Mouse (Mus musculus) heart, embryonic 16.5 days (tissue): ENCODE measurements around the gene Piezo1. TPM values are rescaled to one million over a fixed set of nuclear protein-coding genes. Genes with fewer than 3 reads are reported as not detected.

Source experiments
- ATAC-seq: fragments of 200-750 bp; cut with Nextera tagmentation; replicated peaks from 2 replicates; pipeline ENCODE4 v1.8.0; 2017; ENCODE audit warnings: moderate number of reproducible peaks; ENCODE audit not compliant: insufficient read depth, low FRiP score; ENCODE audit errors: extremely low read depth
- H3K27ac ChIP-seq: fragments of 300-500 bp; sonication (generic); 2 replicates; pipeline ENCODE4 v1.5.1; 2014; ENCODE audit warnings: mild to moderate bottlenecking, low read length, control low read depth, moderate library complexity
- H3K27me3 ChIP-seq: fragments of 300-500 bp; sonication (generic); 2 replicates; pipeline ENCODE4 v1.6.1; 2014; ENCODE audit warnings: low read length, mixed read lengths; ENCODE audit not compliant: control insufficient read depth, insufficient read depth
- H3K36me3 ChIP-seq: fragments of 300-500 bp; sonication (generic); 2 replicates; pipeline ENCODE4 v1.6.1; 2014; ENCODE audit not compliant: control insufficient read depth, insufficient read depth
- H3K4me1 ChIP-seq: fragments of 300-500 bp; sonication (generic); 2 replicates; pipeline ENCODE4 v1.6.1; 2014; ENCODE audit warnings: low read length, mixed read lengths; ENCODE audit not compliant: control insufficient read depth, insufficient read depth
- H3K4me2 ChIP-seq: fragments of 300-500 bp; sonication (generic); 2 replicates; pipeline ENCODE4 v1.6.1; 2014; ENCODE audit warnings: low read depth, mild to moderate bottlenecking, control low read depth, low read length
- H3K4me3 ChIP-seq: fragments of 300-500 bp; sonication (generic); 2 replicates; pipeline ENCODE4 v1.5.1; 2014; ENCODE audit warnings: mild to moderate bottlenecking, control low read depth, low read length
- H3K9ac ChIP-seq: fragments of 300-500 bp; sonication (generic); 2 replicates; pipeline ENCODE4 v1.6.1; 2014; ENCODE audit warnings: low read length, control low read depth
- H3K9me3 ChIP-seq: fragments of 300-500 bp; sonication (generic); replicated peaks from 2 replicates; pipeline ENCODE4 v1.6.1; 2016; ENCODE audit warnings: low read length; ENCODE audit not compliant: control insufficient read depth
- WGBS: fragments of 180-500 bp; shearing (Covaris S2); extraction: QIAGEN DNeasy Blood & Tissue Kit; methylation state at CpG from one replicate; pipeline ENCODE4 v1.1.7; 2014; 5-methylcytosine and 5-hydroxymethylcytosine counted together
- polyA plus RNA-seq: library from polyadenylated mRNA; unstranded; fragments of >200 nt; fragmentation: Nextera tagmentation; extraction: Ambion mirVana; gene quantifications from 2 replicates; pipeline ENCODE4 v1.2.1, GENCODE M21; 2015

Gene Piezo1
- polyA plus RNA-seq, 1 experiment from 2014 or later = 13.5 TPM

DNA sequence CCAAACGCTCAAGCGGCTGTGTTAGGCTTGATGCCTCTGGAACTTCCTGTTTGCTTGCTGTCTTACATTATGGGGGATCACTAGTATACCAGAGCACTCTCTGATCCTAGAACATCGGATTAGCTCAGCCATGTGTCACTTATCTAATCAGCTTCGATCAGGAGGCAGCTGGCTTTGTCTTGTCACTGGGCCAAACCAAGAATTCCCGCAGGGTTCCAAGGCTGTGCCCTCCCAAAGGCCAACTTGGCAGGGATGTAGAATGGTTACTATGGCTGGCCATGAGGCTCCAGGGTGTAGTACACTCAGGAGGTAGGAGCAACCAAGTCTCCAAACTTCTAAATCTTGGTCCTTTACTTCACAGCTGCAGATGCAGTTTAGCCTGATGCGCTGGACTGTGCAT, 15.6 kb upstream of the Piezo1 start:
- 31% methylated on average over 6 of the region's 6 CpGs for WGBS
- Histone ChIP-seq H3K9me3 (no peaks in the 10 kb centered on the region), H3K4me2 (peak overlapping the region; percentile 74), H3K4me1 (peaks cover 22% of the 10 kb centered on the region), H3K4me3 (peak overlapping the region; percentile 92; the same call in 1 of the 2 replicates), H3K27me3 (no peaks in the 10 kb centered on the region), H3K9ac (peak overlapping the region; percentile 72), H3K27ac (peak overlapping the region; percentile 87), H3K36me3 (peaks cover 18% of the 10 kb centered on the region)
- no peak for ATAC-seq

DNA sequence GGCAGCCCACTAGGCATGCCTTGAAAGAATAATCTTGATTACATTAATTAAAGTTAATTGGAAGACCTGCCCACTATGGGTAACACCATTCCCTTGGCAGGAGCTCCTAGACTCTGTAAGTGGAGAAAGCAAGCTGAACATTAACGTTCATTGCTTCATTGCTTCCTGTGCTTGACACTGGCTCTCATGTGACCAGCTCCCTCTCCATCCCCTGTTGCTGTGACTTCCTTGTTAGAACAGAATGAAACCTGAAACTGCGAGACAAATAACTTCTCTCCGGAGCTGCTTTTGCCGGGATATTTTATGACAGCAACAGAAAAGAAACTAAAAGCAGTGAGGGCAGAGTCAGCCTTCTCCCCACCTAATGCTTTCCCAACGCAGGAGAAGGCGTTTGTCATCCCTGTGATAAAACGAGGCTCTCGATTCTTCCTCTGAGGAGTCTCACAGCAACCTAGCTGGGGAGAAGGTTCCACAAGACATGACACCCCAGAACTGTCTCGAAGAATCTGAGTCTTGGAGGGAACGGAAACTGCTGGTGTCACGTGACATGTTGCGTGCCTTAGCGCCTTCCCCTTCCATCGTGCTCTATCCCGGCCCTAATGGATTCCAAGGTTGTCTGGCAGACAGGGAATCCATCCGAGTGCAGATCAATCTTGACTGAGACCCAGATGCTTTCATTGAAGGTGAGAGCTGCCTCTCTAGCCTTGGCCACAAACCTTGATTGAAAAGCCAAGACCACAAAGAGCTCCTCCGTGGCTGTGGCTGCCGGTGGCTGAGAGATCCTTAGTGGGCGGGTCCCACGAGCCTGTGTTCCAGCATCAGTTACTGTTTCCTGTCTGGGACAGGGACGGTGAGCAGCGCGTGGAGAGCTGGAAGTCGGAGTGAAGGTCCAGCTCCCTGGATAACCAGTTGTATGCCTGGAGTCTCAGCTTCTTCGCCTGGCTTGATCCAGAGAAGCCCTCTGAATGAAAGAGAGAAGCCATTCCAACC, 13.5 kb upstream of the Piezo1 start:
- Histone ChIP-seq H3K4me3 (no peak overlapping the region), H3K4me2 (no peak overlapping the region), H3K9ac (no peak overlapping the region), H3K27me3 (no peaks in the 10 kb centered on the region), H3K4me1 (peaks cover 20% of the 10 kb centered on the region), H3K36me3 (peaks cover under 1% of the 10 kb centered on the region; the same call in 1 of the 2 replicates), H3K9me3 (no peaks in the 10 kb centered on the region), H3K27ac (no peak overlapping the region)
- WGBS = 73% methylated on average over 25 of the region's 25 CpGs
- ATAC-seq = no peak

DNA sequence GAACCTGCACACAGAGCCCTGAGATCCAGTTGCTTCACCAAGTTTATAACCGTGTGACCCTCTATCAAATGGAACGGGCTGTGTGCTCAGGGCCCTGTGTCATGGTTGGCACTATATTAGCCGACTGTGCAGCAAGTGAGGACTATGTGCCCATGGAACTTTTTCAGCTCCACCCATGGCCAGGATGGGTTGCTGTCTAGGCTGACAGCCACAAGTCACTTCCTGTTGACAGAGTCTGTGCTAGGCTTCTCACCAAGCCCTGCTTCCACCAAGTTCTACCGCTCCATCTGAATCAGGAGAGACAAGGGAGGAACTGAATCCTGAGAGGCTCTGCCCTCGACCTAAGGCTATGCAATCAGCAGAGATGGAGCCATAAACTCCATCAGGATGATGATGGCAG, 10.1 kb upstream of the Piezo1 start:
- Histone ChIP-seq H3K4me3 (no peak overlapping the region), H3K9me3 (no peaks in the 10 kb centered on the region), H3K9ac (no peak overlapping the region), H3K36me3 (no peaks in the 10 kb centered on the region), H3K4me1 (peaks cover 4% of the 10 kb centered on the region), H3K27ac (no peak overlapping the region), H3K4me2 (no peak overlapping the region), H3K27me3 (no peaks in the 10 kb centered on the region)
- WGBS = 69% methylated on average over 5 of the region's 5 CpGs
- ATAC-seq = no peak

DNA sequence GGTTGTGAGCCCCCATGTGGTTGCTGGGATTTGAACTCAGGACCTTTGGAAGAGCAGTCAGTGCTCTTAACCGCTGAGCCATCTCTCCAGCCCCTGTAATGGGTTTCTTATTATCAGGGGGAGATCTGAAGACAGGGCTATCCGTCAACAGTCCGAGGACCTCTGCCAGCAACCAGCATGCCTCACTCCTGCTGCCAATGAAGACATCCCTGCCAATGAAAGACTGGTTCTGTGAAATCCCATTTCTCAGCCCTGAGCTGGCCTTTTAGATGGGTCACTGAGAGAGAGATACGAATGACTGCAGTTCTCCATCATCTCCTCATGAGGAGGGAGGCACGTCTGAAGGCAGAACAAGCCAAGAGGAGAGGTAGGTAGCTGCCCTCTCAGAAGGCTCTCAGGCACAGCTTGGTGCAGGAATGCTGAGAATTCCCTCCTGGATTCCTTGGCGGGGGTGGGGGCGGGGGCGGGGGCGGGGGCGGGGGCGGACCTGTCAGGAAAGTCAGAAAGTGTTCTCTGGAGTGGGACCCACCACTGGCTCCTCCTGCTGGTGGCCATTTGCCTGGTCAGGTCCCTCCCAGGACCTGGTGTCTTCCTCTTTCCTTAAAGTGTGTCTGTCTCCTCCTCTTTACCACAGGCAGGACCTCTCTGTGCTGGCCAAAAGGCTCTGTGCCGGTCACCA, 7.7 kb upstream of the Piezo1 start:
- H3K36me3 ChIP-seq = no peaks in the 10 kb centered on the region
- H3K4me2 ChIP-seq = no peak overlapping the region; the same call in 1 of the 2 replicates
- no peak overlapping the region for H3K27ac ChIP-seq
- WGBS = 15% methylated on average over 12 of the region's 12 CpGs
- no peak overlapping the region for H3K9ac ChIP-seq
- peaks cover 4% of the 10 kb centered on the region for H3K4me1 ChIP-seq
- H3K9me3 ChIP-seq = no peaks in the 10 kb centered on the region
- no peaks in the 10 kb centered on the region for H3K27me3 ChIP-seq
- no peak overlapping the region for H3K4me3 ChIP-seq
- ATAC-seq = 0 out of 2 replicates have a peak, but pooled peaks have one; percentile 20

DNA sequence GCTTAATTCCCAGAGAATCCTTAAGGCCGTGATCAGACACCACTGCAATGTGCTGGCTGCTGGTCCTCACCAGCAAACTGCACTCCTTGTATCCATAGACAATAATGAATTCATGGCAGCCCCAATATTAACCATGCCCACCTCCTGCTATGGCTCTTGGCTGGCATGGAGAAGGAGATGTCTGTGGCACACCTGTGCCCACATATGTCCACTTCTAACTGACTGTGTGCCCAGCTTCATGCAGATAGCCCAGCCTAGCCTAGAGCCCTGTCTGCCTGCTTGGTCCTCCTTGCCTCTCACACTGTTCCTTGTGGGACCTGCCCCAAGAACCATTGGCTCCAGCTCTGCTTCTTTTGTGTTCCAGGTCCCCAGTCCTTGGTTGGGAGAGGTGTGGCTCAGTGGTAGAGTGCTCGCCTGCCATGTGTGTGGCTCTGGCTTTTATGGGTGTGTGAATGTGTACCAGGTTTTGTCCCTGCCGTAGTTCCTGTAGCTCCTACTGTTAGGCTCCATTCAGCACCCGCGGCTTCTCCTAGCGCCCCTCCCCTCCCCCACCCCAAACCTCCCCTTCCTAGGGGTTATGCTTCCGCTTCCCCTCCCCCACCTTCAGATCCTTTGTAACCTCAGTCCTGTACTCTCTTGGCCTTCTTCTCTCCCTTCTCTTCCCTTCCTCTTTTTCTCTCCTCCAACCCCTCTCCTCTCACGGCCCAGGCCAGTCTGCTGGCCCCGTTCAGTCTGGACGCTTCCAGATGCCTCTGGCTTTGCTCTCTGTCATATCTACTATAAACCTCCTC, 6.3 kb upstream of the Piezo1 start:
- Histone ChIP-seq H3K9me3 (no peaks in the 10 kb centered on the region), H3K4me2 (peak overlapping the region; percentile 37), H3K36me3 (no peaks in the 10 kb centered on the region), H3K4me1 (peaks cover 4% of the 10 kb centered on the region), H3K27ac (peak overlapping the region; percentile 79), H3K27me3 (no peaks in the 10 kb centered on the region), H3K9ac (peak overlapping the region; percentile 5; the same call in 1 of the 2 replicates), H3K4me3 (no peak overlapping the region; the same call in 1 of the 2 replicates)
- no peak; the same call in 1 of the 2 replicates for ATAC-seq
- WGBS = 38% methylated on average over 10 of the region's 10 CpGs

DNA sequence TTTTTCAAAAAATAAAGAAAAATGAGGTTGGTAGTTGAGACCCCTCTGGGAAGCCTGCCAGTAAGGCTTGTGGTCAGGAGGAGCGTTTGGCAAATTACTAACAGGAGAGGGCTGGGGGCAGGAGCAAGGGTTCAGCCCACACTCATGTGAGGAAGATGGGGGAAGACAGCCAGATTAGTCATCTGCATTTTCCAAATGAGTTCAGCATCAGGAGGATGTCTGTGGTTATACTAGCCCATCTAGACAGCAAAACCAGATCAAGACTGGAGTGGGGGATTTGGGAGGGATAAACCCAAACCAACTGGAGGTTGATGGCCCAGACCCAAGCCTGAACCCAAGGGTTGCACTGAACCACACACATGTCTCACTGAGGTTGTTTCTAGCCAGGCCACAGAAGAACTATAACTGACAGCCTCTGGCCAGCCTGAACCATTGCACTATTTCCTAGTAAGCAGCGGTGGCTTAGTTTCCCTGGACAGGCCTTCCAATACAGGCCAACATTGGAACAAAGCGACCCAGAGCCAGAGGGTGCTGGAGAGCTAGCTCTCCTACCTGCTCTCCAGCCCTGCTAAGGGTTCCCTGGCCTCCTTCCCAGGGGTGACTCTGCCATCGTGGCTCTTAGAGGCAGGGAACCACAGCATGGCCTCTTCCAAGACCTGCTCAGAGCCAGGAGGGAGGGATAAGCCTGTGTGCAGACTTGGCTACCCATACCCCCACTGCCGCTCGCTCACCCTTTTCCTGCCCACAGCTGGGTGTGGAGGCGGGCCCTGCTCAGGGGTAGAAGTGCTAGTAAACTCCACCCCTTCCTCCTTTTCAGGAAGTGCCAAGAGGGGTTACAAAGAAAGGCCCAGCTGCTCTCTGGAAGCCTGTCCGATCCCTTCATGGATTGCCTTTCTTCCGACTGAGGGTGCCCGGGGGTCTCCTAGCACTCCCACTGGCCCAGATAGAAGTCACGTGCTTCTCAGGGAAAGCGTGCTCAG, 5.2 kb upstream of the Piezo1 start:
- peak overlapping the region; percentile 79 for H3K27ac ChIP-seq
- no peaks in the 10 kb centered on the region for H3K9me3 ChIP-seq
- H3K4me2 ChIP-seq = peak overlapping the region; percentile 37
- H3K9ac ChIP-seq = peak overlapping the region; percentile 52; the same call in 1 of the 2 replicates
- H3K4me1 ChIP-seq = peaks cover 4% of the 10 kb centered on the region
- no peaks in the 10 kb centered on the region for H3K36me3 ChIP-seq
- H3K4me3 ChIP-seq = peak overlapping the region; percentile 20; the same call in 1 of the 2 replicates
- WGBS = 51% methylated on average over 12 of the region's 12 CpGs
- H3K27me3 ChIP-seq = no peaks in the 10 kb centered on the region
- ATAC-seq = peak; percentile 54

DNA sequence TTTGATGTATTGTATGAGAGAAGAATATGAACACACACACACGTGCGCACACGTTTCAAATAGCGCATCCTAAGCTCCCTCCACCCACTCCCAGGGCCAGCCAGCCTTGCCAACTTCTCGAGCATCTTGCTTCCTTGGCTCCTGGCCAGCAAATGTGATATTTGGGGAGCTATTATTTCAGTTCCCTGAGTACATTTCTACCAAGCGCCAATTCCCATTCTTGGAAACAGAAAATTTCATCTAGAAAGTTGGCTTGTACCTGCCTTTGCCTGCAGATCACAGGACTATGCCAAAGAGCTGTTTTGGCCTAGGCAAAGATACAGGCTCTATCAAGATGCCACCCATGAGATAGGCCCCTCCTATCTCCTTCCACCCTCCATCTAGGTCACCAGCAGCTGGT, 3.7 kb upstream of the Piezo1 start:
- 53% methylated on average over 6 of the region's 6 CpGs for WGBS
- H3K27me3 ChIP-seq = no peaks in the 10 kb centered on the region
- no peak for ATAC-seq

DNA sequence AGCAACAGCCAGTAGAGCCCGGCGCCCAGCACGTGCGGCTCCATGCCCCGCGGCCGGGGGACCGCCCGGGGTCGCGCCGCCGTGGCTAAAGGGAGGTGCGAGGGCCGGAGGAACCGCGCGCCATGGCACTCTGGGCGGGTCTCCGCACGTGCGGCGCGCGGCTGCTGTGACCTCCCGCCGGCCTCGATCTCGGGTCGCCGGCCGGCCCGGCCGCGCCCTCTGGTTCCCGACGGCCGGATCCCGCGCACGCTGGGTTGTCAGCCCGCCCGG, 199 bp downstream of the Piezo1 start:
- ATAC-seq = peak; percentile 25; the same call in 1 of the 2 replicates
- under 1% methylated on average over 40 of the region's 43 CpGs for WGBS
- Histone ChIP-seq H3K27me3 (no peaks in the 10 kb centered on the region), H3K27ac (peak overlapping the region; percentile 87), H3K36me3 (no peaks in the 10 kb centered on the region), H3K9ac (peak overlapping the region; percentile 95), H3K4me1 (peaks cover 33% of the 10 kb centered on the region), H3K9me3 (no peaks in the 10 kb centered on the region), H3K4me2 (peak overlapping the region; percentile 92), H3K4me3 (peak overlapping the region; percentile 81)

More for the DNA sequence above, 3.7 kb upstream of the Piezo1 start:
- Histone ChIP-seq H3K4me2 (no peak overlapping the region), H3K36me3 (no peaks in the 10 kb centered on the region), H3K4me1 (peaks cover 6% of the 10 kb centered on the region), H3K27ac (no peak overlapping the region), H3K9me3 (no peaks in the 10 kb centered on the region), H3K4me3 (no peak overlapping the region), H3K9ac (no peak overlapping the region)
